Mouse (Mus musculus) left cerebral cortex, postnatal 14 days (tissue): Measurements from ENCODE around the gene Nectin2. TPM values are rescaled to one million over a fixed set of nuclear protein-coding genes. Genes with fewer than 3 reads are reported as not detected.
A peak's percentile ranks its signal among the peaks of the same experiment; 100 is the strongest.
"Not testable (repeated sequence)": the region's sequence is repeated elsewhere in the genome, so short reads cannot be mapped to it uniquely, and the experiment has no call there.

Source experiments
- DNase-seq, 2 experiments: peaks; one replicate each; pipeline ENCODE4 v3.0.0; 2021 to 2022; ENCODE audit warnings: low spot score in 2 of 2, mixed read lengths in 1 of 2
- intact Hi-C: fragments of 180-260 bp; cut with DNase I; formaldehyde crosslinking; loops from one replicate; pipeline ENCODE4 v1.15.1; 2025
- long read RNA-seq, 2 experiments: library from polyadenylated mRNA; stranded (forward); transcript quantifications; one replicate each; pipeline ENCODE4 v2.0.0; 2021
- total RNA-seq, 2 experiments: library from RNA; stranded (reverse); gene quantifications; 2 replicates each; pipeline ENCODE4 v1.2.3; 2021

Gene Nectin2
- 10 to 100 TPM; 11.6 to 15.2 TPM for total RNA-seq
- long read RNA-seq, experiment 1, transcript Nectin2-202 (6 exons, 1,955 nt) = major isoform, 15 of 20 reads
- long read RNA-seq, experiment 1, partial matches to known transcripts = 2 of 20 reads
- long read RNA-seq, experiment 1, other reads (novel, unspliced or antisense) = 2 of 20 reads
- long read RNA-seq, experiment 2, transcript Nectin2-202 (6 exons, 1,955 nt) = major isoform, 14 of 19 reads
- long read RNA-seq, experiment 2, partial matches to known transcripts = 0 of 19 reads
- long read RNA-seq, experiment 2, other reads (novel, unspliced or antisense) = 1 of 19 reads

GRCm38 (mm10) chr7:19750217-19751069, at the start of gene Nectin2:
Gene Nectin2 (minus strand): TSS chr7:19750483.
- peak; percentile 74 to 80 for DNase-seq
- intact Hi-C loops = loop anchor here (2.0 kb wide), 1 partner anchor 40 kb away; no protein-coding TSS in a partner anchor

DNA sequence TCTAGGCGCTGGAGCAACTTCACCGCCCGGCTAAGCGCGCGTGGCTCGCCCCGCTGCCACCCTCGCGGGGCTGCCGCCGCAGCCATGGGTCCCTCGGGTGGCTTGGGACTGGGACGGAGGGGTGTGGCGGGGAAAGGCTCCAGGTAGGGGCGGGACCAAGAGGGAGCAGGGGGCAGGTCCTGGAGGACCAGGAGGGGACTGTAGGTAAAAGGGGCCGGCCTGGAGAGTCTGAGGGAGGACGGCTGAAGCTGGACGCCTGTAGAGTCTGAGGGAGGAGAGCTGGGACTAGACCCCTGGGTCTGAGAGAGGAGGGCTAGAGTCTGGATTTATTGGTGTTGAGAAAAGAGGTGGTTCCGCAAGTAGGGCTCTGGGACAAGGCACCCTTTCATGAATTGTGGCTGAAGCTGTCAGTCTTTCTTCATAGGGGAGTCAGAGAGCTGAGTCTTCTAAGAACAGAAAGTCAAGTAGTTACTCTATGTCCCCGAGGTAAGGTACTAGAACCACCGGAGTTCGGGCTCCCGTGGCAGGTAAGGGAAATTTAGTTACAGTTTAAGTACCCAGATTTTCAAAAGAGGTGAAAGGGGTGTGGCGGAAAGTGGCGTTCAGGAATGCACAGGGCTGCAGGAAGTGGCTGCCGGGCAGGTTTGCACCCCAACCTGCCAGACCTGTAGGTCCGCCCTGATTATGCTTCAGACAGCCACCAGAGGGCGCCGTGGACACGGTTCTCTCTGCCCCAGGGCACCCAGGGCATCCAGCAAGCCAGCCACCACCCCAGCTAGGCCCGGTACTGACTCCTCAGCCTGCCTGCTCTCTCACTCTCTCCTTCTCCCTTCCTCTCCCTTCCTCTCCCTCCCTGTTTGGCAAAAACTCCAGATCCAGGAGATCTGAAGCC, 46.7 kb upstream of the Nectin2 start, which contains the start of gene Cblc:
TSS of gene Cblc (minus strand) at position 113 of the 892 bp plus-strand sequence.
- DNase-seq = peak; percentile 36 to 52
- intact Hi-C loops = no loop called here

DNA sequence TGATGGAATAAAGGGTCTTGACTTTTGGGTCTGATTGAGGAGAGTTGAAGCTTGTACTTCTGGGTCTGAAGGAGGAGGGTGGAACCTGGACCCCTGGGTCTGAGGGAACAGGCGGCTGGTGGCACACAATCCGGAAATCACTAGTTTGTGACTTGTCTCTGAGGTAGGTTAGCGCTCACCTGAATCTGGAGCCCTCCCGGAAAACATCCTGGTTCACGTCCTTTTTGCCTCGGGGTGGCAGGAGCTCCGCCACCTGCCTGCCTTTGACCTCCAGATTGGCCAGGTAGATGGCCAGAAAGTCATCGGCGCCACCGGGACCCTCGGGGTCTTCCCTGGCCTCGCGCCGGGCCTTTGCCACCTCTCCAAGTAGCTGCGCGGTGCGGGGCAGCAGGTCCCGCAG, 46.0 kb upstream of the Nectin2 start:
- intact Hi-C loops = no loop called here
- DNase-seq = no peak

DNA sequence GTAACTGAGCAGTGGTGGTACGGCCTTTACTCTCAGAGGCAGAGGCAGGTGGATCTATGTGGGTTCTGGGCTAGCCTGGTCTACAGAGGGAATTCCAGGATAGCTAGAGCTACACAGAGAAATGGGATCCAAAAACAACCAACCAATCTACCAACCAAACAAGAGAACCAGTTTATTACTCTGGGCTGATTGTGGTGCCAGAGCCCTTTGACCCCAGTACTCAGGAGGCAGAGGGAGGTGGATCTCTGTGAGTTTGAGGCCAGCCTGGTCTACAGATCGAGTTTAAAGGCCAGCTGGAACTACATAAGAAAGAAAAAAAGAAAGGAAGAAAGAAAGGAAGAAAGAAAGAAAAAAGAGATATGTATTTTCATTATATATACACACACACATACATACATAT, 45.0 kb upstream of the Nectin2 start:
- no peak for DNase-seq
- intact Hi-C loops = no loop called here

DNA sequence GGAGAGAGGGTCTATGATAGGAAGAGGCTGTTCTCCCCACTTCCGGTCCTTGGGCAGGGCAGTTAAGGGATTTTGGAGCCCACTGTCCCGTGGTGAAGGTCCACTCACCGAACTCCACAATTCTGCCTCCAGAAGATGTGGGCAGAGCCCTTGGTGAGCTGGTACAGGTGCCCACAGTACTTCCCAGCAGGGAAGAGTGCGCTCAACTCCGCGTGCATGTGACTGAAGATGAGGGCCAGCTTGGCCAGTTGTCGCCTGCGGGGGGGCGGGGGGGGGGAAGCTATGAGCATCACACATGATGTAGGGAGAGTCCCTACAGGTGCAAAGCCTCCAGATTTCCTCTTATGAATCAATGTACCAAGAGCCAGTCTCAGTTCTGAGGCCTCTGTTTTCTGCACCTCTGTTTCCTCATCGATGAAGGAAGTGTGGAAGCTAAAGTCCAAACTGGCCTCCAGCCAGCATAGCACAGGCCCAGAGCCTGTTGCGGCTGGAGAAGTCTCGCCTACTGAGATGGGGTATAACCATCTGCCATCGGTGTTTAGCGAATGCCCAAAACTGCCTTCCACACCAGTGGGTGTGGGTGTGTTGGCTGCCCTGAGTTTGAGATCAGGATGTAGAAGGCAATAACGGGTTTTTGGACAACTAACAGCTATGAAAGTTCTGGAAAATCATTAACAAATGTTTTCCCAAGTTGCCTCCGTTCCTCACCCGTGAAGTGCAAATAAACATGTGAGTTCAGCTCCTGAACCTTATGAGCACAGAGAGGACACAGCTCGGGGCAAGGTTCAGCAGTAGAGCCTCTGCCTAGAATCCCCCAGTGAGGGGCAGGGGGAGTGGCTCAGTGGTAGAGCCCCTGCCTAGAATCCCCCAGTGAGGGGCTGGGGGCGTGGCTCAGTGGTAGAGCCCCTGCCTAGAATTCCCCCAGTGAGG, 42.7 kb upstream of the Nectin2 start:
- DNase-seq = no peak
- intact Hi-C loops = no loop called here

- intact Hi-C loops = loop anchor here (2.0 kb wide), 1 partner anchor 41 kb away; the partner anchor contains the start of gene Nectin2
Measured at GRCm38 (mm10) chr7:19791504-19791903, 41.2 kb upstream of the Nectin2 start.

GRCm38 (mm10) chr7:19789904-19790347, 39.6 kb upstream of the Nectin2 start:
- intact Hi-C loops = loop anchor here (2.0 kb wide), 1 partner anchor 39 kb away; the partner anchor contains the start of gene Nectin2
- DNase-seq = peak; percentile 75 to 88

More at GRCm38 (mm10) chr7:19791504-19791903, 41.2 kb upstream of the Nectin2 start:
- DNase-seq = not testable (repeated sequence)

GRCm38 (mm10) chr7:19785874-19786458, 35.7 kb upstream of the Nectin2 start:
- DNase-seq = no peak
- intact Hi-C loops = no loop called here

DNA sequence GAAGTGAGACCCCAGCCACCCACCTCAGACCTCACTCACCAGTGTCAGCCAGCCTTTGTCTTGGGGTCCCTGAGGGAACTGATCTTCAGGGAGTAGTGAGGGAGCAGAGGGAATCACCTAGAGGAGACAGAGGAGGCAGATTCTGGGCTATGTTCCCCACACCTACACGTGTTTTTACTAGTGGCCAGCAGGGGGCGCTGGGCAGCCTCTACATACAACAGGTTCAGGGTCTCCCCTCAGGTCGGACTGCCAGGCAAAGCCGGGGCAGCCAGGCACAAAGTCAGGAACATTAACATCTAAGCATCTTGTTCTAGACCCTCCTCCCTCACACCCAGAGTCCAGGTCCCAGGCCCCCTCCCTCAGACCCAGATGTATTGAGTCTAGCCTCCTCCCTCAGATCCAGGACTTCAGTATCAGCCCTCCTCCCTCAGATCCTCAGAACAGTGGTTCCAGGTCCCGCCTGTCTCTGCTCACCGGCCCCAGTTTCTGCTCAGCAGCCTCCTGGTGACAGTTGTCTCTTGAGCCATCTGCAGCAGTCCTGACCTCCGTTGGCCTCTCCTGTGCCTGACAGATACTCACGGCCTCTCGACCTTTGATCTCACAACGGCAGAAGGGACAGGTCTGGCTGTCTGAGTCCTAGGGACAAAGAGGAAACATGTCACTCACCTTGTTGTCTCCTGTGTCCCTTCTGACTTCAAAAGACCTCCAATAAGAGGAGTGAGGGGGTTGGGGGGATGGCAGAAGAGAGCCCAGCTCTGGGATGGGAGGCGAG, 34.7 kb upstream of the Nectin2 start:
- intact Hi-C loops = no loop called here
- DNase-seq = no peak

DNA sequence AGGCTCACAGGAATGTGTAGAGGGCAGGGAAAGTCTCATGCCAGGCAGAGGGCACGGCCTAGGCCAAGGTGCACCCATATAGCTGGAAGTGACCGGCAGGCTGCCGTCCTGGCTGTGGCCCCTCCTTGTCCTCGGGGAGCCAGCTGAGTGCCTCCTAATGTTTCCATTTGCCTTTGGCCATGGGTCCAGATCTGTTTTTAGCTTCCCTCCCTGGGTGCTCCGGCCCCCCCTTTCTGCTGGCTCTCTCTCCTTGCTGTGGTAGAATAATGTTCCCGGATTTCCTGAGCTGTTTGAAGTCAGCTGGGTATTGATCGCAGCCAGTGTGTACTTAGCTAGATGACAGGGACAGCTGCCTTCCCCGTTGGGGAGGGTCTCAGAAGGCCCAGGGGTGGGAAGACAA, 33.3 kb upstream of the Nectin2 start:
- intact Hi-C loops = no loop called here
- no peak for DNase-seq

- intact Hi-C loops = no loop called here
- DNase-seq = peak; percentile 16 to 44
Measured at GRCm38 (mm10) chr7:19782645-19783044, 32.4 kb upstream of the Nectin2 start.

GRCm38 (mm10) chr7:19781741-19782140, 31.5 kb upstream of the Nectin2 start:
- intact Hi-C loops = no loop called here
- no peak for DNase-seq

DNA sequence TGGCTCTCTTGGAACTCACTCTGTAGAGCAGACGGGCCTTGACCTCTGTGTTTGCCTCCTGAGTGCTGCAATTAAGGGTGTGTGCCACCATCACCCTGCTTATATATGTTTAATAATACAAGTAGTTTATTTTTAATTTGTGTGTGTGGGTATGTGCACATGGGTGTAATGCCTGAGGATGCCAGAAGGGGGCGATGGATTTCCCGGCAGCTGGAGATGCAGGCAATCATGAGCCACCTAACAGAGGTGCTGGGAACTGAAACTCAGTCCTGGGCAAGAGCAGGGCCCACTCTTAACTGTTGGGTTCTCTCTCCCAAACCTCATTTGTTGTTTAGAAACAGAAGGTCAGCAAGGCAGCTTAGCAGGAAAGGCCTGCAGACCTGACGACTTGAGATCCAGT, 29.6 kb upstream of the Nectin2 start:
- no peak for DNase-seq
- intact Hi-C loops = no loop called here

GRCm38 (mm10) chr7:19778645-19779044, 28.4 kb upstream of the Nectin2 start:
- intact Hi-C loops = no loop called here
- DNase-seq = no peak

GRCm38 (mm10) chr7:19777049-19777723, 26.9 kb upstream of the Nectin2 start:
- no peak for DNase-seq
- intact Hi-C loops = no loop called here

DNA sequence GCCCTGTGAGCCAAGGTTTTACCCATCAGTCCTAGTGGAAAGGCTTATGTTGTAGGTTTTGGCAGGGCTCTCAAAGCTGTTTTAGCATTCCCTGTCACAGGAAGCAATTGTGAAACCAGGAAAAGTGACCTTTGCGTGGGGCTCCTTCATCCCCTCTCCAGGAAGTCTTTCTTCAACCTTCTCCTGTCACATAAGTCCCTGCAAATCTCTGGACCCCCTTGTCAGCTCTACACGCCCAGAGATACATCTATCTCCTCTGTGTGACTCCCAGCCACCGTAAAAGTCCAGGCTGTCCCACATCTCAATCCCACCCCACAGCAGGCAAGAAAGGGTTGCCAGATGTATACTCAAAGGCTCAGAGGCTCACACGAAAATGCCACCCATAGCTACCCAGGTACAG, 21.4 kb upstream of the Nectin2 start:
- intact Hi-C loops = no loop called here
- DNase-seq = no peak

DNA sequence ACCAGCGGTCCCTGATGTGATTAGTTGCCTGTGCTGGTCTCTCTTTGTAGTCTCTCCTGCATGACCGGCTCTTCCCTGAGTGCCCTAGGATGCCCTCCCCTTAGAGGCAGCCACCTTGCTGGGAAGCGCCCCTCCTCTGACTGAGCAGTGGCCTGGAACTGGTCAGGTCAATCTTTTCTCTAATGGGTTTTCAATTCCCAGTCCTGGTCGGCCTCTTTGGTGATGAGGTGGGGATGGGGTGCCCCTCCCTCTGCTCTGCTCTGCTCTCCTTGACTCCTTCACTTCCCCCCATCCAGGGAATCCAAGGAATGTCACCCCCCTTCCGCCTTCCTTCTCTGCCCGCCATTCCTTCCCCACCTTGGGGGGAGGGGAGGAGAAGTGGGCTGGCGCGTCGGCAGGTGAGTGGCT, 20.7 kb upstream of the Nectin2 start, which contains the start of gene Bcam:
TSS of gene Bcam (minus strand) at position 33 of the 408 bp plus-strand sequence.
- DNase-seq = no peak
- intact Hi-C loops = no loop called here
